Mouse (Mus musculus) G1E (cell line): Measurements from ENCODE around the gene Gsdma.

ENCODE experiments used
- CTCF ChIP-seq: IDR thresholded peaks from 2 replicates; pipeline ENCODE4 v1.5.1; 2012; ENCODE audit warnings: low read depth, low read length, inconsistent platforms, mixed read lengths
- GATA1 ChIP-seq: IDR thresholded peaks from 2 replicates; pipeline ENCODE4 v1.6.1; 2012; ENCODE audit warnings: borderline replicate concordance, low read length, inconsistent platforms, mixed read lengths
- GATA2 ChIP-seq: IDR thresholded peaks from 2 replicates; pipeline ENCODE4 v1.6.1; 2012; ENCODE audit warnings: low read depth, low read length, inconsistent platforms, borderline replicate concordance
- POLR2AphosphoS5 ChIP-seq: IDR thresholded peaks from 2 replicates; pipeline ENCODE4 v1.6.1; 2012; ENCODE audit warnings: low read depth, low read length, inconsistent platforms; ENCODE audit not compliant: insufficient replicate concordance
- TAL1 ChIP-seq: conservative IDR thresholded peaks from 2 replicates; pipeline ENCODE4 v1.6.1; 2012; ENCODE audit warnings: low read depth, low read length, inconsistent platforms, mixed read lengths

DNA sequence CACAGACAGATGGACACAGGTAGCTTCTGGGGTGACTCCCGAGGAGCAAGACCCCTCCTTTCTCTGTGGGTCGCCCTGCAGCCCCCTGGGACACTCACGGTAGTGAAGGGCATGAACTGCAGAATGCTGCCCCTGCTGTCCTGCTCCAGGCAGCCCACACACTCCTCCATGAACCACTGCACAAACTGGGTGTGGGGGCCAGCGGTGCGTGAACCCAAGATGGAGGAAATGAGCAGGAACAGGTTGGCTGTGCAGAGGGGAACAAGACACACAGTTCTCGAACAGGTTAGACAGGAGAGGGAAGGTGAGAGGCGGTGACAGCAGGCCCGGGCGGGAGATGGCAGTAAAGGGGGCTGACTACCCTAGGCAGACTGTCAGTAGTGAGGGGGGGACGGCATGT is 40.9 kb downstream of the Gsdma start:
- TF ChIP-seq CTCF (no peak), POLR2AphosphoS5 (no peak), GATA1 (no peak), TAL1 (no peak), GATA2 (no peak)
